Mouse (Mus musculus): ENCODE data around the gene Clmp.

Gene Clmp

GRCm38 (mm10) chr9:40685801-40686420 lies at the start of gene Clmp:
Clmp (plus strand) TSS chr9:40685962.
- peak; percentile 55 for DNase-seq

GRCm38 (mm10) chr9:40636054-40636453 lies 49.7 kb upstream of the Clmp start:
- DNase-seq = peak; percentile 77

- DNase-seq = no peak
Observed at GRCm38 (mm10) chr9:40637705-40638393, 47.9 kb upstream of the Clmp start.

GRCm38 (mm10) chr9:40638394-40639049 lies 47.2 kb upstream of the Clmp start:
- peak; percentile 70 for DNase-seq

- DNase-seq = no peak
Observed at GRCm38 (mm10) chr9:40639536-40640187, 46.1 kb upstream of the Clmp start.

- DNase-seq = no peak
Observed at GRCm38 (mm10) chr9:40641318-40641717, 44.4 kb upstream of the Clmp start.

GRCm38 (mm10) chr9:40642470-40643220 lies 43.1 kb upstream of the Clmp start:
- no peak for DNase-seq

GRCm38 (mm10) chr9:40649444-40649843 lies 36.3 kb upstream of the Clmp start:
- DNase-seq = no peak

GRCm38 (mm10) chr9:40649983-40650382 lies 35.8 kb upstream of the Clmp start:
- DNase-seq = no peak

GRCm38 (mm10) chr9:40651239-40651859 lies 34.4 kb upstream of the Clmp start:
- no peak for DNase-seq

GRCm38 (mm10) chr9:40652757-40653156 lies 33.0 kb upstream of the Clmp start:
- no peak for DNase-seq

- no peak for DNase-seq
Observed at GRCm38 (mm10) chr9:40666190-40666803, 19.5 kb upstream of the Clmp start.

GRCm38 (mm10) chr9:40670313-40670712 lies 15.4 kb upstream of the Clmp start, which contains the start of gene Gm21915:
Gm21915 (plus strand) TSS chr9:40670613.
- DNase-seq = no peak

- DNase-seq = no peak
Observed at GRCm38 (mm10) chr9:40671323-40671930, 14.3 kb upstream of the Clmp start.

GRCm38 (mm10) chr9:40675203-40675958 lies 10.4 kb upstream of the Clmp start:
- no peak for DNase-seq

- no peak for DNase-seq
Observed at GRCm38 (mm10) chr9:40678653-40679052, 7.1 kb upstream of the Clmp start.

- peak; percentile 53 for DNase-seq
Observed at GRCm38 (mm10) chr9:40686421-40686899, 698 bp downstream of the Clmp start.

GRCm38 (mm10) chr9:40687053-40687452 lies 1.3 kb downstream of the Clmp start:
- no peak for DNase-seq

GRCm38 (mm10) chr9:40687553-40687952 lies 1.8 kb downstream of the Clmp start:
- DNase-seq = no peak

- no peak for DNase-seq
Observed at GRCm38 (mm10) chr9:40690511-40690910, 4.7 kb downstream of the Clmp start.
